Mouse (Mus musculus) kidney, embryonic 15.5 days (tissue): ENCODE results near the gene Arf6. TPM values are rescaled to one million over a fixed set of nuclear protein-coding genes. Genes with fewer than 3 reads are reported as not detected.
A peak's percentile ranks its signal among the peaks of the same experiment; 100 is the strongest.
"Not testable (repeated sequence)": the region's sequence is repeated elsewhere in the genome, so short reads cannot be mapped to it uniquely, and the experiment has no call there.

Experiments
- ATAC-seq: fragments of 200-750 bp; cut with Nextera tagmentation; replicated peaks from 2 replicates; pipeline ENCODE4 v1.8.0; 2017; ENCODE audit warnings: moderate TSS enrichment; ENCODE audit not compliant: low FRiP score
- H3K27ac ChIP-seq: fragments of 300-500 bp; sonication (generic); 2 replicates; pipeline ENCODE4 v1.5.1; 2015; ENCODE audit warnings: mild to moderate bottlenecking, inconsistent platforms
- H3K27me3 ChIP-seq: fragments of 300-500 bp; sonication (generic); 2 replicates; pipeline ENCODE4 v1.6.1; 2015; ENCODE audit warnings: inconsistent platforms
- H3K36me3 ChIP-seq: fragments of 300-500 bp; sonication (generic); 2 replicates; pipeline ENCODE4 v1.6.1; 2015; ENCODE audit warnings: inconsistent platforms
- H3K4me1 ChIP-seq: fragments of 300-500 bp; sonication (generic); 2 replicates; pipeline ENCODE4 v1.6.1; 2015; ENCODE audit warnings: inconsistent platforms
- H3K4me2 ChIP-seq: fragments of 300-500 bp; sonication (generic); 2 replicates; pipeline ENCODE4 v1.6.1; 2015; ENCODE audit warnings: moderate library complexity, mild to moderate bottlenecking, inconsistent platforms
- H3K4me3 ChIP-seq: fragments of 300-500 bp; sonication (generic); replicated peaks from 2 replicates; pipeline ENCODE4 v1.5.1; 2015; ENCODE audit warnings: mild to moderate bottlenecking, inconsistent platforms
- H3K9ac ChIP-seq: fragments of 300-500 bp; sonication (generic); 2 replicates; pipeline ENCODE4 v1.6.1; 2015; ENCODE audit warnings: mild to moderate bottlenecking, inconsistent platforms
- H3K9me3 ChIP-seq: fragments of 300-500 bp; sonication (generic); replicated peaks from 2 replicates; pipeline ENCODE4 v1.6.1; 2016; ENCODE audit warnings: inconsistent platforms
- WGBS: fragments of 180-500 bp; shearing (Covaris S2); methylation state at CpG from one replicate; pipeline ENCODE4 v1.1.7; 2015; ENCODE audit warnings: mixed read lengths; 5-methylcytosine and 5-hydroxymethylcytosine counted together
- polyA plus RNA-seq: library from polyadenylated mRNA; unstranded; fragments of >200 nt; fragmentation: Nextera tagmentation; extraction: Ambion mirVana; gene quantifications from 2 replicates; pipeline ENCODE4 v1.2.1, GENCODE M21; 2015

Arf6 gene
- polyA plus RNA-seq, 1 experiment from 2014 or later = 47.0 TPM

DNA sequence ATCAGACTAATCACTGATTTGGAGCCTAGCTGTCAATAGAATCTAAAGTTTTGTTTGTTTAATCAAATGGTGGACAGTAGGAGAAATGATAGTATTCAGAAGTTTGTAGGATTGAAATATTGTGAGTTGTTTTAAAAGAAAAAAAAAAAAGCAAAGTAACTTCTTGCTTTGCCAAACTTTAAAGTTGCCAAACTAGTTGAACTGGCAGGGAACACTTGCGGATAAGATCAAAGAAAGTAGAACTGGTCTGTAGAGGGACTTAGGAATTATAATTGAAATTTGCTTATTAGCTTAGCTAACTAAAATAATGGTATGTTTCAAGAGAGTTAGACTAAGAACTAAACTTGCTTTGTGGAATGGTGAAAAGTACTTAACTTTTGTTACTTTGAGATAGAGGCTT is 5.2 kb downstream of the Arf6 start:
- no peak overlapping the region for H3K9ac ChIP-seq
- H3K9me3 ChIP-seq = no peaks in the 10 kb centered on the region
- H3K4me1 ChIP-seq = peaks cover 19% of the 10 kb centered on the region
- no peak overlapping the region for H3K4me2 ChIP-seq
- no peak overlapping the region for H3K4me3 ChIP-seq
- ATAC-seq = no peak
- 86% methylated on average over 1 of the region's 1 CpGs for WGBS
- H3K27ac ChIP-seq = no peak overlapping the region
- peaks cover 17% of the 10 kb centered on the region for H3K36me3 ChIP-seq
- no peaks in the 10 kb centered on the region for H3K27me3 ChIP-seq

DNA sequence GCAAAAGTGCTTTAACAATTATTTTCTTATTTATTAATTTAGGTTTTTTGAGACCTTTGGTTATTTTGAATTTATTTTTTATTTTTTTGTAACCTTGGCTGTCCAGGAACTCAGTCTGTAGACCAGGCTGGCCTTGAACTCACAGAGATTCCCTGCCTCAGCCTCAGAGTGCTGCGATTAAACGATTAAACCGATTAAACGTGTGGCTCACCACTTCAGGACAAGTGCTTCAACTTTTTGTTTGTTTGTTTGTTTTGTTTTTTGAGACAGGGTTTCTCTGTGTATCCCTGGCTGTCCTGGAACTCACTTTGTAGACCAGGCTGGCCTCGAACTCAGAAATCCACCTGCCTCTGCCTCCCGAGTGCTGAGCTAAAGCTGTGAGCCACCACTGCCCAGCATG is 5.7 kb downstream of the Arf6 start:
- WGBS = 92% methylated on average over 6 of the region's 6 CpGs

DNA sequence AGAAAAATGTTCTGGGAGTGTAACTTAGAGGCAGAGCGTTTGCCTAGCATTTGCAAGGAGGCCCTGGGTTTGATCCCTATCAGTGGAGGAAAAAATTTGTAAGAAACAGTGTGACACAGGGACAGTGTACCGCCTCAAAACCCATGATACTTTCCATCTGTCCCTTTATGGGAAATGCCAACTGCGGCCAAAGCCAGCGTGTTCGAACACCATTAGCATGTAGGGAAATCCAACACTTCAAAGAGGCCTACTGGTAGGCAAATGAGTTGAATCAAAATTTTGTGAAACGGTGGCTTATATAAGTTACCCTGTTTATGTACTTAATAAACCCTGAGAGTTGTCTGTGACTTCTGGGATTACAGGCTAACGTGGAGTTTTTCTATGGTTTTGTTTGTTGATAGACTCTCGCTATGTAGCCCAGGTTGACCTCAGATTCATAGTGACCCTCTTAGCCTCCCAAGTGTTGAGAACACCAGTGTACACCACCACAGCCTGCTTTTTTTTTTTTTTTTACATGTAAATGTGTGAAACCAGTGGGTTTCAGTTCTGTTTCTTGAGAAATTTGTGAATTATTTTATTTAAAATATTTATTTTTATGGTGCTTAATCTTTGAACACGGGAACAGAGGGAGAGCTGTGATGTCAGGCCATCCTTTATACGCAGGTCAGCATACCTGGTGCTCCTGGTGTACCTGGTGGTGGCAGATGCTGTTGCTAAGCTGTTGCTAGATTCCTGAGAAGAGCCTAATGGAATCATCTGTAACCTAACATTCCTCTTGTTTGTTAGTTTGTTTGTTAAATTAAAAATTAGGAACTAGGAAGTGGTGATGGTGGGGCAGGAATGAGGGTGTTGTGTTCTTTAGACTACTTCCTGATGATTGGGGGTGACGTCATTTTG is 6.9 kb downstream of the Arf6 start:
- no peak overlapping the region for H3K9ac ChIP-seq
- H3K4me3 ChIP-seq = no peak overlapping the region
- H3K9me3 ChIP-seq = no peaks in the 10 kb centered on the region
- 0 out of 2 replicates have a peak overlapping the region, but pooled peaks have one; percentile 20 for H3K27ac ChIP-seq
- no peak for ATAC-seq
- 87% methylated on average over 11 of the region's 11 CpGs for WGBS
- H3K27me3 ChIP-seq = no peaks in the 10 kb centered on the region
- no peak overlapping the region for H3K4me2 ChIP-seq
- peaks cover 17% of the 10 kb centered on the region for H3K4me1 ChIP-seq
- H3K36me3 ChIP-seq = peaks cover 9% of the 10 kb centered on the region

More for the DNA sequence above, 5.7 kb downstream of the Arf6 start:
- ATAC-seq, H3K9me3 ChIP-seq, H3K9ac ChIP-seq, H3K4me2 ChIP-seq, H3K27me3 ChIP-seq, H3K27ac ChIP-seq, H3K4me3 ChIP-seq: not testable (repeated sequence)
- H3K4me1 ChIP-seq = peaks cover 19% of the 10 kb centered on the region
- H3K36me3 ChIP-seq = peaks cover 17% of the 10 kb centered on the region

DNA sequence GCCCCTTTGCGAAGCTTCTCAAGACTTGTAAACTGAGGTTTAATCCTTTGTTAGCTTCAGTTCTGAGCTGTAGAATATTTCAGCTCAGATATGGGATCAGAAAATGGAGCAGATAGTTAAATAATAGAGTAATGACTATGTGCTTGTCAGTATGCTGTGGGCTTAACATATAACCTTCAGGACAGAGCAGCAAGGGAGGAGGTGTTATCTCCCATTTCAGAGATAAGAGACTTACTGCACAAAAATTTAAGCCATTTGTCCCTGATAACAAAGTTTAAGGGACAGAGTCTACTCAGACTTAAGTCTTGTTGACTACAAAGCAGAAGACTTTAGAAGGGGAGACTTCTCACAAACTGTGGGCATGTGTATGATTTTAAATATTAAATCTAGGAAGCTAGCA is 10.9 kb downstream of the Arf6 start:
- 94% methylated on average over 1 of the region's 1 CpGs for WGBS
- no peak for ATAC-seq

DNA sequence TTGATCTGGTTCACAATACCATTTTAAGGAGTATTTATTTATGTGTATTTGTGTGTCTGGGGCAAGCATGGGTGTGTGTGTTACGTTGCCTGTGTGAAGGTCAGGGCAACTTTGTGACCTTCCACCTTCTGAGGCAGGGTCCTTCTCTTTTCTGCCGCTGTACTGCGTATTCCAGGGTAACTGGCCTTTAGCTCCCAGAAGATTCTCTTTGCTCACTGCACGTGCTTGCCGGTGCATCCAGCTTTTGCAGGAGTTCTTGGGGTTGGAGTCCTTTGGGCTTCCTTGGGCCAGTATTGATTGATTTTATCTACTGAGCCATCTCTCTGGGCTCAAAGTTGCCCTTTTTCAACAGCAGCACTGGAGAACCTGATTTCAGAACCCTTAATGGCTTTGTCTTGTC is 12.7 kb downstream of the Arf6 start:
- 0 out of 2 replicates have a peak, but pooled peaks cover 3% of the 10 kb centered on the region for H3K4me1 ChIP-seq
- no peak overlapping the region for H3K27ac ChIP-seq
- H3K9ac ChIP-seq = no peak overlapping the region
- no peak overlapping the region for H3K4me2 ChIP-seq
- no peak overlapping the region for H3K4me3 ChIP-seq
- no peaks in the 10 kb centered on the region; the same call in 1 of the 2 replicates for H3K36me3 ChIP-seq
- H3K9me3 ChIP-seq = no peaks in the 10 kb centered on the region
- no peak for ATAC-seq
- 81% methylated on average over 5 of the region's 5 CpGs for WGBS
- no peaks in the 10 kb centered on the region for H3K27me3 ChIP-seq

More for the DNA sequence above, 10.9 kb downstream of the Arf6 start:
- 0 out of 2 replicates have a peak, but pooled peaks cover 4% of the 10 kb centered on the region for H3K4me1 ChIP-seq
- H3K4me3 ChIP-seq = no peak overlapping the region
- no peak overlapping the region for H3K9ac ChIP-seq
- no peaks in the 10 kb centered on the region for H3K9me3 ChIP-seq
- H3K27ac ChIP-seq = no peak overlapping the region
- peaks cover 5% of the 10 kb centered on the region; the same call in 1 of the 2 replicates for H3K36me3 ChIP-seq
- H3K4me2 ChIP-seq = no peak overlapping the region
- no peaks in the 10 kb centered on the region for H3K27me3 ChIP-seq

DNA sequence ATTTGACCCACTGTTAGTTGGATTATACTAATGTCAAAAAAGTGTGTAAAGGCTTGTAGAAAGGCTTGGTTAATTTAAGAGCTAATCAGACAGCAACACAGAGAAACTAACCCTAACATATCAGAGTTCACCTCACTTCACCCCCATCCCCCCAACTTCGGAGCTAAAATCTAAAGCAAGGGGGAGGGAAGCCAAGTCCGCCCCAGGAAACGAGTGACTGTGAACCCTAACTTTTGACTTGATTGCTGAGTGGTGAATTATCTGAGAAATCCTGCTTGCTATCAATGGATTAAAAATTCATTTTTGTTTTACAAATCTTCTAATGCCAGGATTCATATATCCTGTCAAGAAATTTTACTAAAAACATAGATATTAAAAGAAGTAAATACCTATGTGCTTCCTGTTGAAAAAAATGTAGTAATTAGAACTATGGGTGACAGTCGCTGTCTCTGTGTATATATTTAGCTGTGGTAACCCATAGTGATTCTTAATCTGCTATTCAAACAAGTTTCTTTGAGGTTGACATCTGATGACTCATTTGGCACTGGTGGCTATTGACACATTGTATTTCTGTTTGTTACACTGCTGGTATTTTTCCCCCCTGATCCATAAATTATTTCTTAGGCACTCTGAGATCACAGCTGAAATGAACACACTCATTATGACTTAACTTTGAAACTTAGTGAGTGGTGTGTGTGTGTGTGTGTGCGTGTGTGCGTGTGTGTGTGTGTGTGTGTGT is 13.8 kb downstream of the Arf6 start:
- Histone ChIP-seq H3K9me3 (no peaks in the 10 kb centered on the region), H3K9ac (no peak overlapping the region), H3K4me1 (0 out of 2 replicates have a peak, but pooled peaks cover 7% of the 10 kb centered on the region), H3K4me2 (no peak overlapping the region), H3K36me3 (no peaks in the 10 kb centered on the region; the same call in 1 of the 2 replicates), H3K27ac (no peak overlapping the region), H3K4me3 (no peak overlapping the region), H3K27me3 (no peaks in the 10 kb centered on the region)
- ATAC-seq = no peak
- WGBS = 78% methylated on average over 6 of the region's 6 CpGs

DNA sequence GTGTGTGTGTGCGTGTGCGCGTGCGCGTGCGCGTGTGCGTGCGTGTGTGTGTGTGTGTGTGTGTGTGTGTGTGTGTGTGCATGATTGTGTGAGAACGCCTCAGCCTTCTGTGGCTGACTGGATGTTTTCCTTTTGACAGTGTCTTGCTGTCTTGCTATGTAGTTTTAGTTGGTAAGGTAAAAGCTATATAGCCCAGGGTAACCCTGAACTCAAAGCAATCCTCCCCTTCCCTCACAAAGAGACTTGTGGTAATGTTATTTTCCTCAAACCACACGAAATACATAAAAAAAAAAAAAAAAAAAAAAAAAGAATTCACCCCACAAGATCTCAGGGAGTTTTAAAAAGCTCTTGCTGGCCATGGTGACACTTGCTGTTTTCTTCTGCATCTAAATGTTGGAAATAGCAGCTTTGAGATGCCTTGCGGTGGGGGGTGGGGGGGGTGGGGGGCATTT is 14.4 kb downstream of the Arf6 start:
- not testable (repeated sequence) for H3K36me3 ChIP-seq, ATAC-seq, H3K27me3 ChIP-seq, H3K4me1 ChIP-seq, H3K27ac ChIP-seq, H3K9ac ChIP-seq, H3K4me2 ChIP-seq, H3K4me3 ChIP-seq, H3K9me3 ChIP-seq
- 71% methylated on average over 12 of the region's 12 CpGs for WGBS

DNA sequence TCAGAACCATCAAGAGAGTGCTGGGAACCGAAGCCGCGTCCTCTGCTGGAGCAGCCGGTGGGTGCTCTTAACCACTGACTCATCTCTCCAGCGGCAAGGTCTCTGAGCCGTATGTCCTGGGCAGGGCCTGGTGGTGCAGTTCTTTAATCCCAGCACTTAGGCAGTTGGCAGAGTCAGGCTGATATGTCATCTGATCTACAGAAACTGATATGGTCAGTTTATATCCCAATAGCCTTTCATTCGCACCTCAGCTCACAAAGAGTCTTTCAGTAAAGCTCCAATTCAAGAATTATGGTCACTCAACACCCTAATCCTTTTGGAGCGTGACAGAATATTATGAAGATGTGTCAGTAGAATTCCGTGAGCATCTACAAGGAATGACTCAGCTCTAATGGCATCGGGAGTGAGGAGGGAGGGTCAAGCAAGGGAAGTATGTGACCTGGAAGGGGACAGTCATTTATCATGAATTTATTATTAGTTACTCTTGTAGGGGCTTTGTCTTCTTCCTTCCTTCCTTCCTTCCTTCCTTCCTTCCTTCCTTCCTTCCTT is 16.4 kb downstream of the Arf6 start:
- Histone ChIP-seq H3K4me1 (peaks cover 10% of the 10 kb centered on the region; the same call in 1 of the 2 replicates), H3K4me2 (no peak overlapping the region), H3K4me3 (no peak overlapping the region), H3K27me3 (no peaks in the 10 kb centered on the region), H3K9ac (no peak overlapping the region), H3K9me3 (no peaks in the 10 kb centered on the region), H3K27ac (no peak overlapping the region), H3K36me3 (no peaks in the 10 kb centered on the region)
- 84% methylated on average over 10 of the region's 10 CpGs for WGBS
- no peak for ATAC-seq

DNA sequence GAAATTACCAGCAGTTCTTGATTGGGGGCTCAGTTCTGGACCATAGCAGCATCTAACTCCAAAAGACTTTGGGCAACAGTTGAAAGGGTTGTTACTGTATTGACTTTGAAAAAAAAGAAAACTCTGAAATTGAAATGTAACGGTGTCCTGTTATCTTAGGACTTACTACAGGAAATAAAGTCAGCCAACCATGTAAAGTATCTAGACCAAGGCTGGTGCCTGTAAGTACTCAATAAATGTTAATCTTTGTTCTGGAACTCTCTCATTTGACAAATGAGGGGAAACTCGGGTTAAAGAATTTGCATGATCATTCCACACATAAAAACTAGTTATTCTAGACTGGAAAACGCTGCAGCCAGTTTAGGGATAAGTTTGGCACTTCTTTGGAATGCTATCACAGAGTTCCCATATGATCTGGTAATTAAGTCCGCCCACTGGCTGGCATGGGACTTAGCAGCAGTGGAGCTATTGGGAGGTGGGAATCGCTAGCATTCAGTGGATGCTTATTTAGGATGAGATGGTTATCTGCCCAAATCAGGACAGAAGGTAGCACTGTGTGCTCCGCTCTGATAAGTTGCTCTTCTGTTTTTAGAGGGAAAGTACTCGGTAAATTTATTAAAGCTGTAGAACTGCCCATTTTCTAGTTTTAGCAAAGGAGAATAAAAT is 17.5 kb downstream of the Arf6 start:
- no peaks in the 10 kb centered on the region for H3K36me3 ChIP-seq
- peaks cover 10% of the 10 kb centered on the region; the same call in 1 of the 2 replicates for H3K4me1 ChIP-seq
- H3K9me3 ChIP-seq = no peaks in the 10 kb centered on the region
- no peak overlapping the region for H3K27ac ChIP-seq
- no peaks in the 10 kb centered on the region for H3K27me3 ChIP-seq
- H3K4me3 ChIP-seq = no peak overlapping the region
- H3K9ac ChIP-seq = no peak overlapping the region
- ATAC-seq = no peak
- WGBS = 49% methylated on average over 7 of the region's 7 CpGs
- no peak overlapping the region for H3K4me2 ChIP-seq

DNA sequence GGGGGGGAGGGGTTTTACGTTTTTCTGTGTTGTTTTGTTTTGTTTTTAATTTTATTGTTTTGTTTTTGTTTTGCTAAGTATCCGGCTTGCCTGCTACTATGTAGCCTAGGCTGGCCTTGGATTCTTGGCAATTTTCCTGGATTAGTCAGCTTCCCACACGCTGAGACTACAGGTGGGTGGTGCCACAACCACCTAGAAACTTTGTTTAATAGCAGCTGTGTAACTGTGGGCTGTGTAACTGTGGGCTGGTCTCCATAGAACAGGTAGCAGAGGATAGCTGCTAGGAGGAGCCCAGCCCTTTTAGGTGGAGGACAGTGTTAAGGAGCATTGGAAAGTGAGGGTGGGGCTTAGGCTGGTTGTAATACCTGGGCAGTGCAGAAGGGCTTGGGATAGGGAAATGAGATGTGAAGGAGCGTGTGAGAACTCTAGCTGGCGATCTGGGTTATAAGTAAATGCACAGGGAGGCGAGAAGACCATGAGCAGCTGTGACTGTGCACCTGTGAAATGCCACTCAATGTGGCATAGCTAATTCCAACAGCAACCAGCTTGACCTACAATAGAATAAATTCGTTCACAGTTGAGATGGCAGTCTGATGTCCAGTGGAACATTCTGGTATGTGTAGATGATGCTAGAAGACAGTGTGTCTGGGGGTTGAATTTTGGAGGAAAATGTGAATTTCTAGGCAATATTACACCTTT is 18.2 kb downstream of the Arf6 start:
- peaks cover 10% of the 10 kb centered on the region; the same call in 1 of the 2 replicates for H3K4me1 ChIP-seq
- no peaks in the 10 kb centered on the region for H3K9me3 ChIP-seq
- no peaks in the 10 kb centered on the region for H3K36me3 ChIP-seq
- H3K4me2 ChIP-seq = no peak overlapping the region
- no peaks in the 10 kb centered on the region for H3K27me3 ChIP-seq
- H3K9ac ChIP-seq = no peak overlapping the region
- no peak overlapping the region for H3K27ac ChIP-seq
- ATAC-seq = 0 out of 2 replicates have a peak, but pooled peaks have one; percentile 4
- no peak overlapping the region for H3K4me3 ChIP-seq
- WGBS = 69% methylated on average over 7 of the region's 7 CpGs

DNA sequence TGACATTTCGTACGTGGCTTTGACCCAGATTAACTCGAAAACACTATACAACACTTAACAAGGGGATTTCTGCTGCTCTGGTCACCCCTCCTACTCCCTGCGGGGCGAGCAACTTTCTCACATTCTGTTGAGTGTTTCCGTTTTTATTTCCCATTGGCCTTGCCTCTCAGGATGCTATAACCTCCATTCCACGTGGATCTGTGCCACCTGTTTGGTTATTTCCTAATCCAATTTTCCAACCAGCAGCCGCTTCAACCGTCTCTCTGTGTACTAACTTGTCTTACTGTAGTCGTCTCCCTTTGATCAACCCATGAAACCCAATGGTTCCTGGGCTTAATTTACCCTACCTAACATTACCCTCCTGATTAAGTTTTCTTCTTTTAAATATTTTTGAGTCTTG is 21.1 kb downstream of the Arf6 start:
- Histone ChIP-seq H3K4me1 (peaks cover 10% of the 10 kb centered on the region; the same call in 1 of the 2 replicates), H3K4me2 (no peak overlapping the region), H3K9me3 (no peaks in the 10 kb centered on the region), H3K4me3 (no peak overlapping the region), H3K27me3 (no peaks in the 10 kb centered on the region), H3K9ac (no peak overlapping the region), H3K36me3 (no peaks in the 10 kb centered on the region), H3K27ac (no peak overlapping the region)
- WGBS = 72% methylated on average over 10 of the region's 10 CpGs
- no peak for ATAC-seq
